Mouse (Mus musculus): ENCODE data around the gene Gm19345.

GRCm38 (mm10) chr7:19817382-19818105, 34.3 kb upstream of the Gm19345 start:
- no peak for TF ChIP-seq CTCF (IDR thresholded peaks at IDR 0.05; ENCODE audit: borderline replicate concordance, extremely low read depth, insufficient read depth, insufficient read length)
- no peak for TF ChIP-seq POLR2A (IDR thresholded peaks at IDR 0.05; ENCODE audit: borderline replicate concordance, extremely low read depth, insufficient read depth, insufficient read length, poor library complexity, severe bottlenecking)
